Mouse (Mus musculus) small intestine, adult 2 months (tissue): Measurements from ENCODE around the gene Gde1. TPM values are rescaled to one million over a fixed set of nuclear protein-coding genes. Genes with fewer than 3 reads are reported as not detected.
A peak's percentile ranks its signal among the peaks of the same experiment; 100 is the strongest.

Source experiments
- H3K27ac ChIP-seq: fragments of 200-500 bp; 2 replicates; pipeline ENCODE4 v1.5.1; 2012; ENCODE audit warnings: low read depth, low read length, control low read depth, inconsistent platforms; ENCODE audit not compliant: insufficient read depth
- H3K27me3 ChIP-seq: fragments of 200-500 bp; 2 replicates; pipeline ENCODE4 v1.6.1; 2012; ENCODE audit warnings: mild to moderate bottlenecking, moderate library complexity, low read length, inconsistent platforms; ENCODE audit not compliant: control insufficient read depth, insufficient read depth
- H3K36me3 ChIP-seq: fragments of 200-500 bp; 2 replicates; pipeline ENCODE4 v1.6.1; 2012; ENCODE audit warnings: mild to moderate bottlenecking, low read length, control low read depth, inconsistent platforms; ENCODE audit not compliant: control insufficient read depth, insufficient read depth
- H3K4me1 ChIP-seq: fragments of 200-500 bp; 2 replicates; pipeline ENCODE4 v1.6.1; 2012; ENCODE audit warnings: low read length, inconsistent platforms, mixed read lengths; ENCODE audit not compliant: control insufficient read depth, insufficient read depth, insufficient read length
- H3K4me3 ChIP-seq: fragments of 200-500 bp; 2 replicates; pipeline ENCODE4 v1.5.1; 2012; ENCODE audit warnings: low read depth, mild to moderate bottlenecking, control low read depth, inconsistent platforms, low read length, moderate library complexity
- CTCF ChIP-seq: fragments of 200-500 bp; IDR thresholded peaks from 2 replicates; pipeline ENCODE4 v1.5.1; 2012; ENCODE audit warnings: low read depth, mild to moderate bottlenecking, control low read depth, inconsistent platforms, low read length, moderate library complexity, mixed read lengths; ENCODE audit not compliant: insufficient replicate concordance, insufficient read length; ENCODE audit errors: extremely low read depth
- POLR2A ChIP-seq: fragments of 200-500 bp; IDR thresholded peaks from 2 replicates; pipeline ENCODE4 v1.6.1; 2012; ENCODE audit warnings: low read depth, mild to moderate bottlenecking, control low read depth, inconsistent platforms, low read length, moderate library complexity
- WGBS: fragments of 180-500 bp; shearing (Covaris S2); methylation state at CpG from one replicate; pipeline ENCODE4 v1.1.7; 2018; 5-methylcytosine and 5-hydroxymethylcytosine counted together
- polyA plus RNA-seq: library from polyadenylated mRNA; depleted of rRNA; stranded (reverse); fragments of >200 nt; gene quantifications from 2 replicates; pipeline ENCODE4 v1.2.3, GENCODE M21; 2012

Gde1 gene
- polyA plus RNA-seq, 1 experiment: 645 TPM

DNA sequence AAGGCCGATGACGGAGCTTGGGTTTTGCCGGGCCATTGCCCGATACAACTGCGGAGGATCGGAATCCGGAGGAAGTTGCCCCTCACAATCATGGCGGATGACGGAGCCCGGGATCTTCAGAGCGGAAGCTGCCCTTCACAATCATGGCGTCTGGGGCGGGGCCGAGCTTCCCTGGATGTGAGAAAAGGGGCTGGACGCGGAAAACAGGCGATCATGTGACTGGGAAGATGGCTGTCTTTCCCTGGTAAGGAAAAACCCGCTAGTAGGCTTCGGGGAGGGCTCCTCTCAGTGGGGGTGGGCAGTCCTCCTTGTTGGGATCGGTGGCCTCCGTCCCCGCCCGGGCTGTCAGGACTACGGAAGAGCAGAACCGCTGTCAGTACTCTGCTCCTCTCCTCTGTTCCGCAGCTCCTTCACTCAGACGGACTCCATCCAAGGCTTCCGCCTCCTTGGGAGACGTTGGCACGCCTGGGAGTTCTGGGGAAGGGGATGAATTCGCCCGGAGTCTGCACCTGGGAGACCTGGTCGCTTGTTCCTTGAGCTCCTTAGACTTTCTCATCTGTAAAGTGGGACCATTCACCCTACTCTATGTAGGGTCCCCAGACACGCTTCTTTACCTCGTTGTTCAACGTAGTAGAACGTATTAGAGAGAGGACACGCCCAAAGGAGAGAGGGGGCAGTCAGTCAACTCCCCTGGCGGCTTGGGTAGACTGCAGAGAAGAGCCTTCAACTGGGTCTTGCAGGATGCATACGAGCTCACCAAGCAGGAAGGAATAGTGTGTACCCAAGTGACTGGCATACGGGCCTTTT lies 35.2 kb upstream of the Gde1 start:
- 3% methylated on average over 41 of the region's 41 CpGs for WGBS
- Histone ChIP-seq H3K27ac (peak overlapping the region; percentile 43), H3K4me1 (peaks cover 12% of the 10 kb centered on the region), H3K4me3 (peak overlapping the region; percentile 86), H3K27me3 (no peaks in the 10 kb centered on the region), H3K36me3 (peaks cover 7% of the 10 kb centered on the region)
- TF ChIP-seq POLR2A (peak; percentile 75), CTCF (no peak)

DNA sequence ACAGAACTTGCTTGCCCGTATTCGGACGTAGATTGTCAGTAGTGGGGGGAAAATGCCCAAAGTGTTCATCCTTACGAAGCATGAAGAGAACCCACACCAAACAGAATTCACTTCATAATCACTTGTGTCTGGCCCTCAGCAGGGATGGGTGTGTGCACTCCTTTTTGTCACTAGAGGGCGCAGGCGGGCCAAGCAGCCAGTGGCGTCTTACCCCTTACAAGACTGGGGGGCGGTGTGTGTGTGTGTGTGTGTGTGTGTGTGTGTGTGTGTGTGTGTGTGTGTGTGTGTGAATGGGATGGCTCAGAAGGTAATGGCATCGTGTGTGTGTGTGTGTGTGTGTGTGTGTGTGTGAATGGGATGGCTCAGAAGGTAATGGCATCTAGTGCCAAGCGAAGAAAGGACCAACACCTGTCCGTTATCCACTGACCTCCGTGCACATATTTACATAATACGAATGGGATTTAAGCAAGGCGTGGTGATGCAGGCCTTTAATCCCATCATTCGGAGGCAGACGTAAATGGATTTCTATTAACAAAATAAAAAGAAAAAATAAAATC lies 34.5 kb upstream of the Gde1 start, which contains the start of gene Vps35l:
Gene Vps35l, plus strand, starts transcription at position 252 of the 557 bp plus-strand sequence.
- peak within 1 kb of the TSS; percentile 43 for H3K27ac ChIP-seq
- H3K27me3 ChIP-seq: no peaks in the 10 kb centered on the region
- 2% methylated on average over 16 of the region's 16 CpGs for WGBS
- peaks cover 12% of the 10 kb centered on the region for H3K4me1 ChIP-seq
- H3K4me3 ChIP-seq: peak within 1 kb of the TSS; percentile 86
- TF ChIP-seq CTCF: peak; percentile 64
- TF ChIP-seq POLR2A: no peak
- peaks cover 3% of the 10 kb centered on the region; the same call in 1 of the 2 replicates for H3K36me3 ChIP-seq

DNA sequence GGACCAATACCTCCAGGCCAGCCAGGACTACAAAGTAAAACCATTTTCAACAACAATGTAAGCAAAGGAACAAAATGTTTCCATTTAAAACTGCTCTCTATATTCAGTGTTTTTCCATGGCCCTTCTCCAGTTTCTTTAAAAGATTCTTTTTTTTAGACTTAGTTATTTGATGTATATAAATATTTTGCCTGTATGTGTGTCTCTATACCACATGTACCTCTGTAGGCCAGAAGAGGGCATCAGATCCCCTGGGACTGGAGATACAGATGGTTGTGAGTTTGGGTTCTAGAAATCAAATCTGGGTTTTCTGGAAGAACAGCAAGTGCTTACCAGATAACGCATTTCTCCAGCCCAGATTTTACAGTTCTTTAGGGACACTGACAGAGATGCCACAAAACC lies 33.2 kb upstream of the Gde1 start:
- Histone ChIP-seq H3K27me3 (no peaks in the 10 kb centered on the region), H3K4me3 (no peak overlapping the region), H3K4me1 (peaks cover 12% of the 10 kb centered on the region), H3K36me3 (no peaks in the 10 kb centered on the region), H3K27ac (no peak overlapping the region)
- TF ChIP-seq POLR2A (no peak), CTCF (no peak)
- 83% methylated on average over 1 of the region's 1 CpGs for WGBS

DNA sequence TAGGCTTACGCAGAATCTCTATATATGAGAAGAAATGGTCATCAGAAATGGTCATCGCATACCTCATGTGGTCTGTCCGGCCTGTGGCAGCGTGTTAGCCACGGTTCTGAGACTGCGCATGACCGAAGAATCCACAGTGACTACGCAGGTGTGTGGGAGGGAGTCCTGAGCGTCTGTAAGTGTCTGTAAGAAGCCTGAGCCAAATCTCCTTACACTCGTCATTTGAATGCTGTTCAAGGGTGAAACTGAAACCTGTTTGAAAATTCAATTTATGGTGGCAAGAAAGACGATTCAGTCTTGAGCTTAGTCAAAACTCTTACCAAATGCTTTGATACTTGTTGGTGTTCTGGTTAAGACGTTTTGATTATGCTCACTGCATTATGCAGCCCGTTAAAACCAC lies 27.6 kb upstream of the Gde1 start:
- no peak for TF ChIP-seq CTCF
- Histone ChIP-seq H3K4me3 (no peak overlapping the region), H3K36me3 (no peaks in the 10 kb centered on the region; the same call in 1 of the 2 replicates), H3K4me1 (peaks cover 5% of the 10 kb centered on the region; the same call in 1 of the 2 replicates), H3K27ac (no peak overlapping the region), H3K27me3 (no peaks in the 10 kb centered on the region)
- 92% methylated on average over 13 of the region's 13 CpGs for WGBS

DNA sequence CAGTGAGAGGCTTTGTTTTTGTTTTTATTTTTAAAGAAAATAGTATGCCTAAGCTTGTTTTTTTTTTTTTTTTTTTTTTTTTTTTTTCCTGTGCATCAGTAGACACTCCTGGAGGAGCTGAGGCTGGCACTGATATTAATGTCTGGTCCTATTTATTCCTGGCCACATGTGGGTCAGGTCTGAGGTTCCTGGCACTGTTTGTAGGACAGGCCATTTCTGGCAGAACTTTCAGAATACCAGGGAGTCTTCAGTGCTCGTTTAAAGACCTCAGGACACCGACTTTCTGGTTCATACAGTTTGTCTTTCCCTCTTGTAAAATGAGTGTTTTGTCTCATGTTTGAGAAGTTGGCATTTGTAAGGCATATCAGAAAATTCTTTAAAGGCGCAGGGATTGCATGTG lies 26.2 kb upstream of the Gde1 start:
- Histone ChIP-seq H3K36me3 (no peaks in the 10 kb centered on the region; the same call in 1 of the 2 replicates), H3K27ac (no peak overlapping the region)
- WGBS: 89% methylated on average over 3 of the region's 3 CpGs

DNA sequence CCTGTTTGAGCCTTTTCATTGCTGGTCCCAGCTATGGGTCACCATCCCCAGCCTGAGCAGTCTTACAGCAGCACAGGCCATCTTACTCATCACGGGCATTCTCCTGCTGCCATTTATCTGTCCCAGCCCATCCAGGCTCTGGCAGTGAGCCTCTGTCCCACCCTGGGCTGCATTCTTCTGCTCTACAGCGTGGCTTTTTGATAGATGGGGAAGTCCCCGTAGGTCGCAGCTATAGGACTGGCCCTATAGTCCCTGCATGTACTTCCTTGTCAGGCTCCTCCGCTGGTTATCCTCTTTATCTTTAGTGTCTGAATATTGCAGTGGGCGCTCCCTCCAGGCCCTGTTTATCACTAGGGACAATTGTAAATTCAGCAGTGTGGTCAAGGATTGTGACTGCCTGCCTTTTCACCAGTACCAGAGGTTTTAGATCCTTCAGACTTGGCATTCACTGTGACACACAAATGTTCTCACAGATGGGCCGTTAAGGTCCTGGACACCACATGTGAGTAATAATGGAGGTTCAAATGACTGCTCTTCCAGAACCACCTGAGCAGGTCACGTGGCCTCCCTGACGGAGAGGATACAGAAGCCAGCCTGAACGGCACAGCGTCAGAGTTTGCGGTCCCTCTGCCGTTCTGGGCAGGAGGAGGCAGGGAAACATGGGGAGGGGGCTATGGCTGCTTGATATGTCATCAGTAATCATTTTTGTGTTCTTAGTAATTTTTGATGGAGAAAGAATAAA lies 23.4 kb upstream of the Gde1 start:
- H3K36me3 ChIP-seq: peaks cover 4% of the 10 kb centered on the region
- peaks cover 5% of the 10 kb centered on the region; the same call in 1 of the 2 replicates for H3K4me1 ChIP-seq
- 75% methylated on average over 13 of the region's 13 CpGs for WGBS

More for the DNA sequence above, 26.2 kb upstream of the Gde1 start:
- no peak overlapping the region for H3K4me3 ChIP-seq
- no peaks in the 10 kb centered on the region for H3K27me3 ChIP-seq
- H3K4me1 ChIP-seq: peaks cover 5% of the 10 kb centered on the region; the same call in 1 of the 2 replicates
- TF ChIP-seq POLR2A: no peak
- TF ChIP-seq CTCF: no peak

More for the DNA sequence above, 23.4 kb upstream of the Gde1 start:
- no peak overlapping the region for H3K27ac ChIP-seq
- no peak overlapping the region for H3K4me3 ChIP-seq
- no peaks in the 10 kb centered on the region for H3K27me3 ChIP-seq
- TF ChIP-seq CTCF: no peak
- TF ChIP-seq POLR2A: no peak
